Mouse (Mus musculus) lung, adult 2 months (tissue): ENCODE data around the gene Cul4b.
"Not testable (repeated sequence)": the region's sequence is repeated elsewhere in the genome, so short reads cannot be mapped to it uniquely, and the experiment has no call there.

Experiments
- CTCF ChIP-seq: fragments of 200-500 bp; IDR thresholded peaks from 2 replicates; pipeline ENCODE4 v1.5.1; 2011; ENCODE audit warnings: mild to moderate bottlenecking, low read length, control low read depth; ENCODE audit not compliant: insufficient read depth
- POLR2A ChIP-seq: fragments of 200-500 bp; IDR thresholded peaks from 2 replicates; pipeline ENCODE4 v1.6.1; 2011; ENCODE audit warnings: low read depth, mild to moderate bottlenecking, control low read depth, low read length, borderline replicate concordance; ENCODE audit errors: extremely low read depth

DNA sequence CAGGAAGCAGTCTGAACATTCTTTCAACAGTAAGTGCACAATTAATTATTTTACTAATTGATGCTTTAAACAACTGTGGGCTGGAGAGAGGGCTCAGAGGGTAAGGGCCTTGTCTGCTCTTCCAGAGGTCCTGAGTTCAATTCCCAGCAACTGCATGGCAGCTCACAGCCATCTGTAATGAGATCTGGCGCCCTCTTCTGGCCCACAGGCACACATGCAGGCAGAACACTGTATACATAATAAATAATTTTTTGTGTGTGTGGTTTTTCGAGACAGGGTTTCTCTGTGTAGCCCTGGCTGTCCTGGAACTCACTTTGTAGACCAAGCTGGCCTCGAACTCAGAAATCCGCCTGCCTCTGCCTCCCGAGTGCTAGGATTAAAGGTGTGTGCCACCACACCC lies 73.8 kb downstream of the Cul4b start:
- TF ChIP-seq POLR2A, result not testable (repeated sequence)
- TF ChIP-seq CTCF, result peak; percentile 3; the same call in 1 of the 2 replicates
